Comparison of ENCODE assay signal across 8 mouse cellular contexts in genomic region chr6:22355396-22356085, GRCm38 (mm10). TPM values are rescaled to one million over a fixed set of nuclear protein-coding genes. Genes with fewer than 3 reads are reported as not detected.
DNase-seq lines count a peak whose midpoint lies in the region; ATAC-seq and TF ChIP-seq lines count a peak whose summit lies in the region.

No protein-coding gene starts in this region.

- no peaks in the 10 kb centered on the region for H3K27me3 ChIP-seq in kidney, adult 2 months (replicated peaks; ENCODE audit: control insufficient read depth, insufficient read depth, low read length)
- no peaks in the 10 kb centered on the region for H3K27me3 ChIP-seq in forebrain, postnatal 0 days (ENCODE audit: insufficient read depth, low read length)
- H3K27me3 ChIP-seq in liver, postnatal 0 days (ENCODE audit: insufficient read depth, low read length) = no peaks in the 10 kb centered on the region

- peak overlapping the region; percentile 93 for H3K9ac ChIP-seq in ES-E14 (ENCODE audit: insufficient read depth, low read depth, low read length, poor library complexity, severe bottlenecking)
- H3K9ac ChIP-seq in forebrain, postnatal 0 days = peak overlapping the region; percentile 84
- H3K9ac ChIP-seq in liver, postnatal 0 days (replicated peaks) = peak overlapping the region; percentile 79

- in situ Hi-C loops in ES-E14 (cut with MboI; ENCODE audit: low sequenced_read_pairs in 2 of 2, unreplicated experiment in 2 of 2) = no loop called here

- WGBS in kidney, adult 2 months = 2% methylated on average over 58 of the region's 62 CpGs
- WGBS in forebrain, postnatal 0 days = 4% methylated on average over 61 of the region's 62 CpGs
- 2% methylated on average over 44 of the region's 62 CpGs for WGBS in liver, postnatal 0 days (ENCODE audit: insufficient replicate concordance)

- peak overlapping the region; percentile 91 for H3K4me3 ChIP-seq in kidney, adult 2 months (ENCODE audit: insufficient read depth, low read depth, low read length)
- H3K4me3 ChIP-seq in ES-E14 (ENCODE audit: insufficient read depth in 1 of 2, low read depth in 1 of 2, low read length in 2 of 2, poor library complexity in 1 of 2, severe bottlenecking in 1 of 2) = peak overlapping the region; percentile 77 to 91
- peak overlapping the region; percentile 79 for H3K4me3 ChIP-seq in forebrain, postnatal 0 days (ENCODE audit: low read depth, low read length)
- peak overlapping the region; percentile 71 for H3K4me3 ChIP-seq in liver, postnatal 0 days (ENCODE audit: low read depth, low read length)

- TF ChIP-seq CTCF in kidney, adult 2 months (conservative IDR thresholded peaks at IDR 0.05; ENCODE audit: insufficient read depth, insufficient read length, low read depth, low read length) = no peak
- TF ChIP-seq CTCF in forebrain, postnatal 0 days (IDR thresholded peaks at IDR 0.05; ENCODE audit: low read depth) = no peak
- TF ChIP-seq CTCF in liver, postnatal 0 days (IDR thresholded peaks at IDR 0.05; ENCODE audit: low read depth) = no peak

- no peaks in the 10 kb centered on the region for H3K9me3 ChIP-seq in ES-E14 (ENCODE audit: control insufficient read depth, insufficient read depth, low read depth, low read length)
- no peaks in the 10 kb centered on the region for H3K9me3 ChIP-seq in forebrain, postnatal 0 days (ENCODE audit: low read length)
- H3K9me3 ChIP-seq in liver, postnatal 0 days (ENCODE audit: low read length) = 0 out of 2 replicates have a peak, but pooled peaks cover 3% of the 10 kb centered on the region

- H3K4me1 ChIP-seq in kidney, adult 2 months (ENCODE audit: control insufficient read depth, insufficient read depth, low read length) = no peaks in the 10 kb centered on the region
- peaks cover 0 to 2% of the 10 kb centered on the region in 2 experiments; a peak in 3 of 4 replicates for H3K4me1 ChIP-seq in ES-E14 (ENCODE audit: control insufficient read depth in 2 of 2, insufficient read depth in 2 of 2, low read length in 2 of 2, poor library complexity in 1 of 2)
- no peaks in the 10 kb centered on the region; the same call in 1 of the 2 replicates for H3K4me1 ChIP-seq in forebrain, postnatal 0 days (ENCODE audit: insufficient read depth)
- H3K4me1 ChIP-seq in liver, postnatal 0 days (ENCODE audit: insufficient read depth) = peaks cover 27% of the 10 kb centered on the region

- TF ChIP-seq POLR2A in kidney, adult 2 months (IDR thresholded peaks at IDR 0.05; ENCODE audit: low read depth, low read length) = no peak

- H3K36me3 ChIP-seq in kidney, adult 2 months (ENCODE audit: control insufficient read depth, insufficient read depth, low read length) = no peaks in the 10 kb centered on the region
- no peaks in the 10 kb centered on the region for H3K36me3 ChIP-seq in ES-E14 (ENCODE audit: control insufficient read depth, insufficient read depth, low read length, poor library complexity, severe bottlenecking)
- H3K36me3 ChIP-seq in forebrain, postnatal 0 days (ENCODE audit: insufficient read depth) = no peaks in the 10 kb centered on the region
- H3K36me3 ChIP-seq in liver, postnatal 0 days (replicated peaks; ENCODE audit: insufficient read depth, low read length) = no peaks in the 10 kb centered on the region

- no peak for ATAC-seq in forebrain, postnatal 0 days
- no peak for ATAC-seq in liver, postnatal 0 days

- TF ChIP-seq EP300 in liver, postnatal 0 days (IDR thresholded peaks at IDR 0.05; ENCODE audit: low read depth) = no peak

- no peak for DNase-seq in kidney, adult 2 months
- no peak for DNase-seq in kidney, postnatal 36 days
- DNase-seq in ES-E14 (ENCODE audit: low read depth, low spot score) = no peak
- no peak for DNase-seq in forebrain, postnatal 0 days
- no peak for DNase-seq in liver, postnatal 0 days
- DNase-seq in B cell, adult 2 months = no peak
- DNase-seq in layer of hippocampus, postnatal 10 days (ENCODE audit: low spot score in 2 of 2) = no peak
- DNase-seq in right cerebral cortex, adult 18-20 months = no peak

- 0 out of 2 replicates have a peak overlapping the region, but pooled peaks have one; percentile 34 for H3K27ac ChIP-seq in kidney, adult 2 months (ENCODE audit: insufficient read depth, low read depth, low read length)
- no peak overlapping the region; the same call in 1 of the 2 replicates for H3K27ac ChIP-seq in ES-E14 (ENCODE audit: insufficient read depth, low read depth, low read length, poor library complexity, severe bottlenecking)
- peak overlapping the region; percentile 74 for H3K27ac ChIP-seq in forebrain, postnatal 0 days (ENCODE audit: low read depth, low read length)
- H3K27ac ChIP-seq in liver, postnatal 0 days (ENCODE audit: low read depth) = peak overlapping the region; percentile 83

- peak overlapping the region; percentile 63 for H3K4me2 ChIP-seq in forebrain, postnatal 0 days (ENCODE audit: low read depth)
- peak overlapping the region; percentile 84 for H3K4me2 ChIP-seq in liver, postnatal 0 days (ENCODE audit: low read depth, low read length)

TF ChIP-seq in ES-E14, 5 proteins besides CTCF, POLR2A, EP300 and RAD21:
- TF ChIP-seq HCFC1 (IDR thresholded peaks at IDR 0.05; ENCODE audit: borderline replicate concordance, insufficient read depth, low read length) (no peak), CHD2 (IDR thresholded peaks at IDR 0.05; ENCODE audit: low read depth, low read length) (no peak), ZC3H11A (IDR thresholded peaks at IDR 0.05; ENCODE audit: borderline replicate concordance, low read depth, low read length) (no peak), ZNF384 (IDR thresholded peaks at IDR 0.05; ENCODE audit: low read depth, low read length) (no peak), MAFK (IDR thresholded peaks at IDR 0.05; ENCODE audit: insufficient read depth, low read depth, low read length) (no peak)

RNA-seq across cellular contexts. Expression of gene Fam3c, which starts 0.5 kb away (rescaled TPM):
- 2.3 and 5.3 TPM in 2 replicates for polyA plus RNA-seq in kidney, adult 2 months (2012; rRNA removed)
- 68.2 and 99.2 TPM in 2 replicates for total RNA-seq in ES-E14 (2012; rRNA removed)
- total RNA-seq in forebrain, postnatal 0 days (2014; rRNA removed) = 49.7 and 50.2 TPM in 2 replicates
- polyA plus RNA-seq in forebrain, postnatal 0 days (2015; fragmentation: Nextera tagmentation; extraction: Ambion mirVana) = 73.9 and 98.9 TPM in 2 replicates
- 32.6 and 38.2 TPM in 2 replicates for polyA plus RNA-seq in liver, postnatal 0 days (2015; fragmentation: Nextera tagmentation; extraction: Ambion mirVana)
- 10 to 100 TPM; 97.9 to 99.2 TPM for total RNA-seq in layer of hippocampus, postnatal 10 days (2021)
